Mouse (Mus musculus): ENCODE measurements at regions not wholly inside any gene's neighbourhood (a gene's known extent, or its start where the extent isn't known, plus 50 kb on each side); places are given as distances from the start of the nearest gene placed in this dataset.

DNA sequence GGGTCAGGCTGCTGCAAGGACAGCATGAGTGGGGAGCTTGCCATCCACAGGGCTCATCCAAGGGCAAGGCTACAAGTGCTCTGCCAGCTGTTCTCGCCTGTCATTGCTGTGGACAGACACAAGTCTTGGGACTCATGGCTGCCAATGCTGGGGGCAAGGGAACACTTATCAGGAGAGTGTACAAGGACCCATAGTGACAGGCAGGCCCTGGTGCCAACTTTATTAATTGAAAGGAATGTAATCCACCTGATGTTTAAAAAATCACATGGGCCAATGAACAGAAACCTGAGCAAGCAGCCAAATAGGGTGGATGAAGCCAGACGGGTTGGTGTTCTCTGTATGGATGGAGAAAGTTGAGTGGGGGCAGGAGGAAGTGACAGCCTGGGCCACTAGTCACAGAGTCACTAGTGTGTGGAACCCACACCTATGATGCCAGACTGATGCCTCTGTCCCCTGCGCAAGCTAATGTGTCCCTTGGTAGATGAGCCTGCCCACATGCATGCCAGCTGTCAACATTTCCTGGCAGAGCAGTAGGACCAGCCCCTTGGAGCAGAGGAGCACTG lies 161.6 kb upstream of the Ppp2r3a start:
- Histone ChIP-seq H3K9ac (no peak overlapping the region), H3K27ac (ENCODE audit: low read depth) (no peak overlapping the region), H3K4me2 (no peak overlapping the region), H3K9me3 (ENCODE audit: low read depth, low read length) (no peaks in the 10 kb centered on the region), H3K36me3 (ENCODE audit: insufficient read depth) (no peaks in the 10 kb centered on the region), H3K4me3 (ENCODE audit: low read depth, low read length) (no peak overlapping the region), H3K27me3 (ENCODE audit: insufficient read depth, low read length) (no peaks in the 10 kb centered on the region), H3K4me1 (ENCODE audit: insufficient read depth) (no peaks in the 10 kb centered on the region)
- WGBS: 73% methylated on average over 3 of the region's 3 CpGs
- TF ChIP-seq CTCF (IDR thresholded peaks at IDR 0.05; ENCODE audit: low read depth): no peak
- ATAC-seq (ENCODE audit: insufficient read depth) (no peak), DNase-seq (no peak)

DNA sequence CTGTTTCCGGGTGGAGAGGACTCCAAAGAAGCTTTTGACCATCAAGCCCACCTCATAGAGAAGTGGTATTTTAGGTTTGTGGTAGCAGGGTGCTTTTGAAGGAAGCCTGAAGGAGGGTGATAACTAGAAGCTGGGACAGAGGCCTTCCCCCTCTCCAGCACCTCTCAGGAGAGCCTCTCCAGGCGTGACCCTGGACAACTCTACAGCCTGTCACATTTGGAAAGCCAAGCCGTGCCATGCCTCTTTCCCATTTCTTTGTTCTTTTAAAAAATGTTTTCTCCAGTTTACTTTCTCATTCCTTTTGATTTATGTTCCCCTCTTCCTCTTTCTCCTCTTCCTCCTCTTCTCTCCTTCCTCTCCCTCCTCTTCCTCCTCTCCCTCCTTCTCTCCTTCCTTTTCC lies 160.4 kb upstream of the Ppp2r3a start:
- Histone ChIP-seq H3K36me3 (ENCODE audit: insufficient read depth) (no peaks in the 10 kb centered on the region), H3K4me2 (no peak overlapping the region), H3K4me3 (ENCODE audit: low read depth, low read length) (no peak overlapping the region), H3K9ac (no peak overlapping the region), H3K27ac (ENCODE audit: low read depth) (no peak overlapping the region), H3K9me3 (ENCODE audit: low read depth, low read length) (no peaks in the 10 kb centered on the region), H3K4me1 (ENCODE audit: insufficient read depth) (no peaks in the 10 kb centered on the region), H3K27me3 (ENCODE audit: insufficient read depth, low read length) (no peaks in the 10 kb centered on the region)
- DNase-seq (no peak), ATAC-seq (ENCODE audit: insufficient read depth) (no peak)
- no peak for TF ChIP-seq CTCF (IDR thresholded peaks at IDR 0.05; ENCODE audit: low read depth)
- WGBS: 64% methylated on average over 3 of the region's 3 CpGs

DNA sequence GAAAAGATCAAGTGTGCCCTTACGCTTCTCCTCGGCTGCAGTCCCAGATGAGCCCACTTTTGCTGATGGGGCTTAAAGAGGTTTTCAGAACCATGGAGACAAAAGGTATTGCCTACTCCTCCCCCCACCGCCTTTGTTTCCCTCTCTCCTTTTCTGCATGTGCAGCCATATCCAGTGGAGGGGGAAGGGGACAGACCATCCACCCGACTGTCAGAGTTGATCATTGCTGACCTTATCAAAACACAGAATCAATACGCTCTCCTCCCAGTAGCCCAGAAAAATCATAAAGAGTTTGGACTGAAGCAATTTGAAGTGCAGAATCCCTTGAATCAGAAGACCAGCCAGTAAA lies 159.9 kb upstream of the Ppp2r3a start:
- H3K36me3 ChIP-seq (ENCODE audit: insufficient read depth): no peaks in the 10 kb centered on the region
- H3K27ac ChIP-seq (ENCODE audit: low read depth): no peak overlapping the region
- no peak for TF ChIP-seq CTCF (IDR thresholded peaks at IDR 0.05; ENCODE audit: low read depth)
- no peak overlapping the region for H3K4me3 ChIP-seq (ENCODE audit: low read depth, low read length)
- H3K4me1 ChIP-seq (ENCODE audit: insufficient read depth): no peaks in the 10 kb centered on the region
- DNase-seq: no peak
- WGBS: 74% methylated on average over 5 of the region's 5 CpGs
- H3K27me3 ChIP-seq (ENCODE audit: insufficient read depth, low read length): no peaks in the 10 kb centered on the region
- H3K9me3 ChIP-seq (ENCODE audit: low read depth, low read length): no peaks in the 10 kb centered on the region
- no peak for ATAC-seq (ENCODE audit: insufficient read depth)
- H3K9ac ChIP-seq: no peak overlapping the region
- no peak overlapping the region for H3K4me2 ChIP-seq

DNA sequence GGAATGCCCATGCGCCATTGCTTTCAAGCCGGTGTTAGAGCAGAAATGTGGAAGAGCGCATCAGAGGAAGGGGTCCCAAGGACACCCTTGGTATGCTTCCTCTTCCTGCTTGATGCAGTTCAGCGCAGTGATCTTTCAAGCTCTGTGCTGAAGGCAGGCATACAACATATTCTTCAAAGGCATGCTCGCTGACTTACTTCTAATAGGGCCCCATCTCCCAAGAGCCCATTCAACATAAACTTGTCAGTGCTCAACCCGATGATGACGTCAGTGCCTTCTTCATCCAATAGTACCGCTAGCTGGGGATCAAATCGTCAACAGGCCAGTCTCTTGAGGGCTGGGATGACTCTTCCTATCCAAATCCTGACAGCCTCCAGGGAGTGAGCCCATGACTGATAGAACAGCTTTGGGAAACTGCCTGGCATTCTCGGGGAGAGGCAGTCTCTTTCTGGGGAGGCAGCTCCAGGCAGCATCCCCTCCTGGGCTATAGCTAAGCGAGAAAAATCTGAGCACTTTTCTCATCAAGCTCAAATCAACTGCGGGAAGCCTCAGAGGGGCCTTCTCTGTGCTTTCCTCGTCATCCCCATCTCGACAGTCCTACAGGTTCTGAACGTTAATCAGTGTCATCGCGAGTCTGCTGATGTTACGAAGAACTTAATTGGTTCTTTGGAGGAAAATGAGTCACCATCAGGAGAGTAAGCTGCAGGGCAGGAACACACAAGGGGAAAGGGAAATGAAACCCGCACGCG lies 159.4 kb upstream of the Ppp2r3a start:
- no peaks in the 10 kb centered on the region for H3K4me1 ChIP-seq (ENCODE audit: insufficient read depth)
- no peaks in the 10 kb centered on the region for H3K36me3 ChIP-seq (ENCODE audit: insufficient read depth)
- 69% methylated on average over 21 of the region's 21 CpGs for WGBS
- H3K9me3 ChIP-seq (ENCODE audit: low read depth, low read length): no peaks in the 10 kb centered on the region
- TF ChIP-seq CTCF (IDR thresholded peaks at IDR 0.05; ENCODE audit: low read depth): no peak
- ATAC-seq (ENCODE audit: insufficient read depth) (no peak), DNase-seq (no peak)
- no peak overlapping the region for H3K4me3 ChIP-seq (ENCODE audit: low read depth, low read length)
- H3K27ac ChIP-seq (ENCODE audit: low read depth): no peak overlapping the region
- no peak overlapping the region for H3K4me2 ChIP-seq
- H3K9ac ChIP-seq: no peak overlapping the region
- no peaks in the 10 kb centered on the region for H3K27me3 ChIP-seq (ENCODE audit: insufficient read depth, low read length)

DNA sequence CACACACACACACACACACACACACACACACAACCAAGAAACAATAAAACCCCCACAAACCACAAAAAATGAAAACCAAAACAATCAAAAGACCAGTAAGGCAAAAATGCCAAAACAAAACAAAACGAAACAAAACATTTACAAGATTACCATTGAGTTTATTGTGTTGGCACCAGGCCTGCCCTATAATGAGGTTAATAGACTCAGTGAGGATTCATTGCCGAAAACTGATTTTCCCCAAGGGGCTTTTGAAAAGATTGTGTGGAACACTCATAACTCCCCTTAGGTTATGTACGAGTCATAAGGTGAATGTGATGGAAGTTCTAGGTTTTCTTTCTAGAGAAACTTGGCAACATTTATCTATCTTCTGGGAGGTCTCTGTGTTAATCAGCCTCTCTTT lies 158.8 kb upstream of the Ppp2r3a start:
- Histone ChIP-seq H3K27ac (ENCODE audit: low read depth) (no peak overlapping the region), H3K4me2 (no peak overlapping the region), H3K36me3 (ENCODE audit: insufficient read depth) (no peaks in the 10 kb centered on the region), H3K27me3 (ENCODE audit: insufficient read depth, low read length) (no peaks in the 10 kb centered on the region), H3K9ac (no peak overlapping the region), H3K4me3 (ENCODE audit: low read depth, low read length) (no peak overlapping the region), H3K9me3 (ENCODE audit: low read depth, low read length) (no peaks in the 10 kb centered on the region), H3K4me1 (ENCODE audit: insufficient read depth) (no peaks in the 10 kb centered on the region)
- DNase-seq: peak; percentile 33
- ATAC-seq (ENCODE audit: insufficient read depth): no peak
- WGBS: 64% methylated on average over 3 of the region's 3 CpGs
- TF ChIP-seq CTCF (IDR thresholded peaks at IDR 0.05; ENCODE audit: low read depth): no peak

DNA sequence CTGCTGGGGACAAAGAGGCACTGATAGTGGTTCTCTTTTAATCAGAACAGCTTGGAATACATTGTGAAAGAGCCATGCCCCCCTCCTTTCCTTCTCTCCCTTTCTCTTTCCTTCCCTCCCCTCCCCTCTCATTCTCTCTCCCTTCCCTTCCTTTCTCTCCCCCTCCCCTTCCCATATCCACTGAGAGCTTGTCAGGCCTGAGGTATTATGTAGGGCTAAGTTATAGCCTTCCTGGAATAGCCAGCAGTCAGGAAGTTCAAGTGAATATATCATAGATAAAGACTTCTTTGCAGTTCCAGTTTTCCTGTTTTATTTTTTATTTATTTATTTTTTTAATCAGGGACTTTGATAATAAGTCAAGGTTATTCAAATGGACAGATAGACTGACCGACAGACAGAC lies 156.5 kb upstream of the Ppp2r3a start:
- Histone ChIP-seq H3K27ac (ENCODE audit: low read depth) (no peak overlapping the region), H3K4me3 (ENCODE audit: low read depth, low read length) (no peak overlapping the region), H3K36me3 (ENCODE audit: insufficient read depth) (no peaks in the 10 kb centered on the region), H3K9me3 (ENCODE audit: low read depth, low read length) (no peaks in the 10 kb centered on the region), H3K9ac (no peak overlapping the region), H3K27me3 (ENCODE audit: insufficient read depth, low read length) (no peaks in the 10 kb centered on the region), H3K4me1 (ENCODE audit: insufficient read depth) (no peaks in the 10 kb centered on the region), H3K4me2 (no peak overlapping the region)
- no peak for DNase-seq
- no peak for TF ChIP-seq CTCF (IDR thresholded peaks at IDR 0.05; ENCODE audit: low read depth)
- 63% methylated on average over 1 of the region's 1 CpGs for WGBS
- ATAC-seq (ENCODE audit: insufficient read depth): no peak

DNA sequence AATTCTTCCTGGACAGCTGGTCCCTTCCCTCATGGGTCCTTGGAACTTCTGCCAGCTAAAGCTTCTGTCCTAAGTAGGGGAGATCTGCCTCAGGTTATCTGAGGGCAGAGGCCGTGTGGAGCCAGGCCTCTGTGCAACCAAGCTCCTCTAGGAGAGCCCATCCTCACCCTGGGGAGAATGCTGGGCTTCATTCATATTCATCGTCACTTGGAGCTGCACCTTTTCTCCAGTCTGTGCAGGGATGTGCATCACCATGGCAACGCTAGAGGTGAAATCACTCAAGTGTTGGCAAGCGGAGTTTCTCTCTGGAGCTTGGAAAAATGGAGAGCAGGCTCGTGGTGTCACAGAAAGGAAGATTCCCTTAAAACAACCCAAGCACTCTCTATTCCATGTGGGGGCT lies 155.5 kb upstream of the Ppp2r3a start:
- H3K9me3 ChIP-seq (ENCODE audit: low read depth, low read length): no peaks in the 10 kb centered on the region
- H3K27ac ChIP-seq (ENCODE audit: low read depth): no peak overlapping the region
- H3K4me3 ChIP-seq (ENCODE audit: low read depth, low read length): no peak overlapping the region
- WGBS: 54% methylated on average over 5 of the region's 5 CpGs
- TF ChIP-seq CTCF (IDR thresholded peaks at IDR 0.05; ENCODE audit: low read depth): no peak
- no peak overlapping the region for H3K9ac ChIP-seq
- no peak for DNase-seq
- H3K4me1 ChIP-seq (ENCODE audit: insufficient read depth): no peaks in the 10 kb centered on the region
- no peaks in the 10 kb centered on the region for H3K27me3 ChIP-seq (ENCODE audit: insufficient read depth, low read length)
- no peak for ATAC-seq (ENCODE audit: insufficient read depth)
- H3K36me3 ChIP-seq (ENCODE audit: insufficient read depth): no peaks in the 10 kb centered on the region
- no peak overlapping the region for H3K4me2 ChIP-seq
